15 mouse cellular contexts compared by ENCODE assay signal in the genomic region with DNA sequence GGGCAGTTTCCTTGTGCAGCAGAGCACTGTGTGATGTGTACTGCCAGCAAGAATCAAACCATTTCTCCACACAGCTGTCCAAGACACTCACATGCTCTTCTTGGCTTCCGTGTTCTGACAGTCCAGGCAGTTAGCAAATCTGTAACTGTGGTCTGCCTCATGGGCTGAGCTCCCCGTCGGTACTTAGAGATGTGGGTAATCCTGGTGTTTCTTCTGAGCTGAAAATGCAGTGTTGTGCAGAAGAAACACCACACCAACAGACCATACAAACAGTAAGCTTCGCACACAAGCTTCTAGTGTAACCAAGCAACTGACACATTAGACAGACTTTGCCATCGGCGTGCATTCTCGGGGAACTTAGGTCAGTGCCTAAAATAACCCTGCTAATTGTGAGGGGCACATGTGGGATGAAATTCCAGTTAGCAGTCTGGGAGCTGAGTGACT.
DNase-seq lines count a peak whose midpoint lies in the region; ATAC-seq and TF ChIP-seq lines count a peak whose summit lies in the region.
"Had no signal": no experiment of that assay in that cellular context is flagged by ENCODE, and none has a peak within 500 bp of the region (broad histone marks: within the 10 kb centered on the region; RNA-seq: fewer than 3 reads in every experiment).

No protein-coding gene starts in this region.

- no peaks in the 10 kb centered on the region for H3K36me3 ChIP-seq in forebrain, postnatal 0 days (ENCODE audit: insufficient read depth)
- H3K36me3 ChIP-seq in forebrain, embryonic 12.5 days (replicated peaks), result no peaks in the 10 kb centered on the region
- H3K36me3 ChIP-seq in midbrain, embryonic 13.5 days, result no peaks in the 10 kb centered on the region
- H3K36me3 ChIP-seq in midbrain, embryonic 14.5 days (ENCODE audit: control insufficient read depth, insufficient read depth, low read length), result no peaks in the 10 kb centered on the region
- no peaks in the 10 kb centered on the region for H3K36me3 ChIP-seq in heart, embryonic 15.5 days
- H3K36me3 ChIP-seq in stomach, postnatal 0 days (ENCODE audit: control insufficient read depth, insufficient read depth, low read length), result no peaks in the 10 kb centered on the region; the same call in 1 of the 2 replicates
- H3K36me3 ChIP-seq: hindbrain, embryonic 10.5 days had no signal

- no peak overlapping the region for H3K27ac ChIP-seq in forebrain, postnatal 0 days (ENCODE audit: low read depth, low read length)
- no peak overlapping the region for H3K27ac ChIP-seq in forebrain, embryonic 12.5 days
- H3K27ac ChIP-seq in midbrain, embryonic 13.5 days, result peak overlapping the region; percentile 25; the same call in 1 of the 2 replicates
- H3K27ac ChIP-seq in midbrain, embryonic 14.5 days (replicated peaks; ENCODE audit: low read depth, low read length), result no peak overlapping the region
- peak overlapping the region; percentile 93 for H3K27ac ChIP-seq in heart, embryonic 15.5 days
- H3K27ac ChIP-seq in stomach, postnatal 0 days (replicated peaks), result peak overlapping the region; percentile 49; the same call in 1 of the 2 replicates
- H3K27ac ChIP-seq: hindbrain, embryonic 10.5 days; liver, embryonic 14.5 days; macrophage had no signal

- no peak for TF ChIP-seq EP300 in stomach, postnatal 0 days (optimal IDR thresholded peaks at IDR 0.05)

- H3K9me3 ChIP-seq in forebrain, postnatal 0 days (ENCODE audit: low read length), result no peaks in the 10 kb centered on the region
- H3K9me3 ChIP-seq in forebrain, embryonic 12.5 days, result no peaks in the 10 kb centered on the region
- H3K9me3 ChIP-seq in midbrain, embryonic 13.5 days, result no peaks in the 10 kb centered on the region
- no peaks in the 10 kb centered on the region for H3K9me3 ChIP-seq in midbrain, embryonic 14.5 days (ENCODE audit: control insufficient read depth, low read length)
- H3K9me3 ChIP-seq in heart, embryonic 15.5 days (replicated peaks), result no peaks in the 10 kb centered on the region
- H3K9me3 ChIP-seq in stomach, postnatal 0 days (ENCODE audit: control insufficient read depth, low read length), result no peaks in the 10 kb centered on the region
- H3K9me3 ChIP-seq: hindbrain, embryonic 10.5 days had no signal

- peak; percentile 38; the same call in 1 of the 2 replicates for ATAC-seq in forebrain, postnatal 0 days
- ATAC-seq in forebrain, embryonic 12.5 days (ENCODE audit: low FRiP score), result no peak
- no peak for ATAC-seq in midbrain, embryonic 13.5 days
- no peak for ATAC-seq in midbrain, embryonic 14.5 days (ENCODE audit: low FRiP score, low TSS enrichment)
- ATAC-seq in heart, embryonic 15.5 days (replicated peaks; ENCODE audit: insufficient number of reproducible peaks, insufficient read depth, low FRiP score, low read depth), result peak; percentile 84
- peak; percentile 45; the same call in 1 of the 2 replicates for ATAC-seq in stomach, postnatal 0 days (ENCODE audit: low FRiP score, low TSS enrichment)
- ATAC-seq: intestine, postnatal 0 days had no signal

- no peak for TF ChIP-seq CTCF in forebrain, postnatal 0 days (IDR thresholded peaks at IDR 0.05; ENCODE audit: low read depth)
- no peak for TF ChIP-seq CTCF in stomach, postnatal 0 days (IDR thresholded peaks at IDR 0.05; ENCODE audit: low read depth)

- no peaks in the 10 kb centered on the region for H3K4me1 ChIP-seq in forebrain, postnatal 0 days (ENCODE audit: insufficient read depth)
- H3K4me1 ChIP-seq in forebrain, embryonic 12.5 days, result peaks cover 16% of the 10 kb centered on the region
- peaks cover 21% of the 10 kb centered on the region for H3K4me1 ChIP-seq in midbrain, embryonic 13.5 days (replicated peaks)
- H3K4me1 ChIP-seq in midbrain, embryonic 14.5 days (ENCODE audit: control insufficient read depth, insufficient read depth, low read length), result peaks cover 14% of the 10 kb centered on the region; the same call in 1 of the 2 replicates
- peaks cover 37% of the 10 kb centered on the region for H3K4me1 ChIP-seq in heart, embryonic 15.5 days (replicated peaks)
- 0 out of 2 replicates have a peak, but pooled peaks cover 4% of the 10 kb centered on the region for H3K4me1 ChIP-seq in stomach, postnatal 0 days (replicated peaks; ENCODE audit: control insufficient read depth, insufficient read depth)

- no peaks in the 10 kb centered on the region for H3K27me3 ChIP-seq in forebrain, postnatal 0 days (ENCODE audit: insufficient read depth, low read length)
- no peaks in the 10 kb centered on the region for H3K27me3 ChIP-seq in forebrain, embryonic 12.5 days
- no peaks in the 10 kb centered on the region for H3K27me3 ChIP-seq in midbrain, embryonic 13.5 days
- no peaks in the 10 kb centered on the region for H3K27me3 ChIP-seq in midbrain, embryonic 14.5 days (ENCODE audit: control insufficient read depth, insufficient read depth, low read length)
- H3K27me3 ChIP-seq in heart, embryonic 15.5 days, result no peaks in the 10 kb centered on the region
- no peaks in the 10 kb centered on the region for H3K27me3 ChIP-seq in stomach, postnatal 0 days (ENCODE audit: control insufficient read depth, insufficient read depth, low read length)

- no peak overlapping the region for H3K4me3 ChIP-seq in forebrain, postnatal 0 days (ENCODE audit: low read depth, low read length)
- H3K4me3 ChIP-seq in forebrain, embryonic 12.5 days (replicated peaks), result no peak overlapping the region
- H3K4me3 ChIP-seq in midbrain, embryonic 13.5 days (replicated peaks), result no peak overlapping the region
- H3K4me3 ChIP-seq in midbrain, embryonic 14.5 days (replicated peaks; ENCODE audit: low read depth, low read length), result no peak overlapping the region
- peak overlapping the region; percentile 52 for H3K4me3 ChIP-seq in heart, embryonic 15.5 days
- no peak overlapping the region for H3K4me3 ChIP-seq in stomach, postnatal 0 days (ENCODE audit: low read depth, low read length)
- H3K4me3 ChIP-seq: hindbrain, embryonic 10.5 days had no signal

- 52% methylated on average over 7 of the region's 7 CpGs for WGBS in forebrain, postnatal 0 days
- WGBS in forebrain, embryonic 12.5 days, result 84% methylated on average over 7 of the region's 7 CpGs
- 91% methylated on average over 7 of the region's 7 CpGs for WGBS in midbrain, embryonic 13.5 days
- 81% methylated on average over 7 of the region's 7 CpGs for WGBS in midbrain, embryonic 14.5 days
- WGBS in heart, embryonic 15.5 days, result 27% methylated on average over 7 of the region's 7 CpGs
- 47% methylated on average over 7 of the region's 7 CpGs for WGBS in stomach, postnatal 0 days

- H3K4me2 ChIP-seq in forebrain, postnatal 0 days (ENCODE audit: low read depth), result no peak overlapping the region
- no peak overlapping the region for H3K4me2 ChIP-seq in forebrain, embryonic 12.5 days
- H3K4me2 ChIP-seq in midbrain, embryonic 13.5 days (replicated peaks), result no peak overlapping the region
- no peak overlapping the region for H3K4me2 ChIP-seq in midbrain, embryonic 14.5 days (ENCODE audit: low read length)
- H3K4me2 ChIP-seq in heart, embryonic 15.5 days, result peak overlapping the region; percentile 55
- no peak overlapping the region for H3K4me2 ChIP-seq in stomach, postnatal 0 days (replicated peaks; ENCODE audit: low read depth)

- H3K9ac ChIP-seq in forebrain, postnatal 0 days, result no peak overlapping the region
- H3K9ac ChIP-seq in forebrain, embryonic 12.5 days, result no peak overlapping the region
- H3K9ac ChIP-seq in midbrain, embryonic 13.5 days (replicated peaks), result no peak overlapping the region
- H3K9ac ChIP-seq in midbrain, embryonic 14.5 days (replicated peaks; ENCODE audit: low read length), result no peak overlapping the region
- peak overlapping the region; percentile 57 for H3K9ac ChIP-seq in heart, embryonic 15.5 days
- H3K9ac ChIP-seq in stomach, postnatal 0 days (ENCODE audit: low read length), result no peak overlapping the region
- H3K9ac ChIP-seq: liver, embryonic 14.5 days had no signal

- no peak for DNase-seq in forebrain, postnatal 0 days
- DNase-seq in midbrain, embryonic 14.5 days, result no peak
- DNase-seq in stomach, postnatal 0 days (ENCODE audit: low spot score), result no peak
- no peak for DNase-seq in cerebellum, adult 11 months
- DNase-seq in spleen, postnatal 4 days (ENCODE audit: low spot score in 2 of 2), result no peak
- DNase-seq: cerebellum, adult 18-20 months; kidney, postnatal 14 days; thymus, postnatal 14 days had no signal

Comparison
In these comparisons a context has a peak if more than half of its experiments do, and no peak if none do; other contexts are left out.
1. ATAC-seq: peak in forebrain, postnatal 0 days (single experiment), heart, embryonic 15.5 days (single experiment) and stomach, postnatal 0 days (single experiment); none in forebrain, embryonic 12.5 days (single experiment), midbrain, embryonic 13.5 days (single experiment) and midbrain, embryonic 14.5 days (single experiment).
2. H3K27ac ChIP-seq: peak in midbrain, embryonic 13.5 days (single experiment), heart, embryonic 15.5 days (single experiment) and stomach, postnatal 0 days (single experiment); none in forebrain, postnatal 0 days (single experiment), forebrain, embryonic 12.5 days (single experiment) and midbrain, embryonic 14.5 days (single experiment).